Mouse (Mus musculus) liver, adult 10 weeks (tissue): ENCODE results near the gene Gm5796. TPM values are rescaled to one million over a fixed set of nuclear protein-coding genes. Genes with fewer than 3 reads are reported as not detected.

ENCODE experiments used
- polyA plus RNA-seq: library from polyadenylated mRNA; stranded (reverse); fragments of 350-450 nt; fragmentation: Illumina TruSeq; extraction: RNeasy Lipid Tissue Mini Kit (QIAGEN cat#74804); gene quantifications from one replicate; pipeline ENCODE4 v1.2.3, GENCODE M21; 2014; ENCODE audit warnings: low read depth, low replicate concordance

The Gm5796 gene
- polyA plus RNA-seq, result not detected

GRCm38 (mm10) chr14:4023641-4024040 is at the start of gene Gm5796:
Gm5796 (plus strand) TSS chr14:4023941.

GRCm38 (mm10) chr14:3998094-3998493 is 25.6 kb upstream of the Gm5796 start, which contains the start of gene Gm3099:
Gm3099 (plus strand) TSS chr14:3998394.

GRCm38 (mm10) chr14:4083820-4084219 is 60.1 kb downstream of the Gm5796 start, which contains the start of gene Gm3115:
Gm3115 (plus strand) TSS chr14:4084120.

Other genes with a start within 250 kb of the Gm5796 start
- not detected for gene Gm3002, start 213.9 kb upstream of the Gm5796 start, polyA plus RNA-seq
- gene Gm3033, start 177.7 kb upstream of the Gm5796 start, polyA plus RNA-seq, result not detected
- not detected for gene Gm2916, start 139.8 kb upstream of the Gm5796 start, polyA plus RNA-seq
- not detected for gene Gm3029, start 92.2 kb upstream of the Gm5796 start, polyA plus RNA-seq
- gene Gm3095, start 60.4 kb upstream of the Gm5796 start, polyA plus RNA-seq, result not detected
- gene Gm3099, start 25.5 kb upstream of the Gm5796 start, polyA plus RNA-seq, result not detected
- gene Gm3115, start 60.2 kb downstream of the Gm5796 start, polyA plus RNA-seq, result not detected
- not detected for gene Gm8108, start 86.6 kb downstream of the Gm5796 start, polyA plus RNA-seq
- not detected for gene Gm3127, start 141.1 kb downstream of the Gm5796 start, polyA plus RNA-seq
- not detected for gene Gm2974, start 158.6 kb downstream of the Gm5796 start, polyA plus RNA-seq
- gene Gm3138, start 225.7 kb downstream of the Gm5796 start, polyA plus RNA-seq, result not detected